Mouse (Mus musculus): ENCODE data around the gene Foxp4.

GRCm38 (mm10) chr17:47903846-47904680, 20.4 kb downstream of the Foxp4 start:
- TF ChIP-seq POLR2A (IDR thresholded peaks at IDR 0.05; ENCODE audit: control insufficient read depth, extremely low read depth, insufficient read depth, low read length, poor library complexity) = no peak
- TF ChIP-seq CTCF (IDR thresholded peaks at IDR 0.05; ENCODE audit: borderline replicate concordance, control insufficient read depth, extremely low read depth, insufficient read depth, low read length, poor library complexity) = no peak
